Mouse (Mus musculus) midbrain, embryonic 16.5 days (tissue): ENCODE measurements around the gene Dmrt2. TPM values are rescaled to one million over a fixed set of nuclear protein-coding genes. Genes with fewer than 3 reads are reported as not detected.

ENCODE experiments used
- ATAC-seq: fragments of 200-750 bp; cut with Nextera tagmentation; 2 replicates; pipeline ENCODE4 v1.8.0; 2017; ENCODE audit warnings: moderate TSS enrichment
- H3K27ac ChIP-seq: fragments of 300-500 bp; sonication (generic); 2 replicates; pipeline ENCODE4 v1.5.1; 2014; ENCODE audit warnings: mild to moderate bottlenecking, low read length, mixed read lengths
- H3K27me3 ChIP-seq: fragments of 300-500 bp; sonication (generic); 2 replicates; pipeline ENCODE4 v1.6.1; 2014; ENCODE audit warnings: low read depth, low read length, mixed read lengths; ENCODE audit not compliant: control insufficient read depth, insufficient read depth
- H3K36me3 ChIP-seq: fragments of 300-500 bp; sonication (generic); 2 replicates; pipeline ENCODE4 v1.6.1; 2014; ENCODE audit warnings: mild to moderate bottlenecking, low read length, moderate library complexity, mixed read lengths; ENCODE audit not compliant: control insufficient read depth, insufficient read depth
- H3K4me1 ChIP-seq: fragments of 300-500 bp; sonication (generic); 2 replicates; pipeline ENCODE4 v1.6.1; 2014; ENCODE audit warnings: mild to moderate bottlenecking, low read length, mixed read lengths; ENCODE audit not compliant: control insufficient read depth, insufficient read depth
- H3K4me2 ChIP-seq: fragments of 300-500 bp; sonication (generic); 2 replicates; pipeline ENCODE4 v1.6.1; 2014; ENCODE audit warnings: mild to moderate bottlenecking, low read length, mixed read lengths
- H3K4me3 ChIP-seq: fragments of 300-500 bp; sonication (generic); 2 replicates; pipeline ENCODE4 v1.5.1; 2014; ENCODE audit warnings: low read depth, mild to moderate bottlenecking, low read length, moderate library complexity, mixed read lengths
- H3K9ac ChIP-seq: fragments of 300-500 bp; sonication (generic); 2 replicates; pipeline ENCODE4 v1.6.1; 2014; ENCODE audit warnings: low read depth, low read length, mixed read lengths
- H3K9me3 ChIP-seq: fragments of 300-500 bp; sonication (generic); replicated peaks from 2 replicates; pipeline ENCODE4 v1.6.1; 2014; ENCODE audit warnings: mild to moderate bottlenecking, low read length, mixed read lengths; ENCODE audit not compliant: control insufficient read depth, poor library complexity, severe bottlenecking
- WGBS: fragments of 180-500 bp; shearing (Covaris S2); extraction: QIAGEN DNeasy Blood & Tissue Kit; methylation state at CpG from one replicate; pipeline ENCODE4 v1.1.7; 2014; 5-methylcytosine and 5-hydroxymethylcytosine counted together
- polyA plus RNA-seq: library from polyadenylated mRNA; unstranded; fragments of >200 nt; fragmentation: Nextera tagmentation; extraction: Ambion mirVana; gene quantifications from 2 replicates; pipeline ENCODE4 v1.2.1, GENCODE M21; 2015

Gene Dmrt2
- polyA plus RNA-seq, 1 experiment from 2014 or later = 0.23 TPM

DNA sequence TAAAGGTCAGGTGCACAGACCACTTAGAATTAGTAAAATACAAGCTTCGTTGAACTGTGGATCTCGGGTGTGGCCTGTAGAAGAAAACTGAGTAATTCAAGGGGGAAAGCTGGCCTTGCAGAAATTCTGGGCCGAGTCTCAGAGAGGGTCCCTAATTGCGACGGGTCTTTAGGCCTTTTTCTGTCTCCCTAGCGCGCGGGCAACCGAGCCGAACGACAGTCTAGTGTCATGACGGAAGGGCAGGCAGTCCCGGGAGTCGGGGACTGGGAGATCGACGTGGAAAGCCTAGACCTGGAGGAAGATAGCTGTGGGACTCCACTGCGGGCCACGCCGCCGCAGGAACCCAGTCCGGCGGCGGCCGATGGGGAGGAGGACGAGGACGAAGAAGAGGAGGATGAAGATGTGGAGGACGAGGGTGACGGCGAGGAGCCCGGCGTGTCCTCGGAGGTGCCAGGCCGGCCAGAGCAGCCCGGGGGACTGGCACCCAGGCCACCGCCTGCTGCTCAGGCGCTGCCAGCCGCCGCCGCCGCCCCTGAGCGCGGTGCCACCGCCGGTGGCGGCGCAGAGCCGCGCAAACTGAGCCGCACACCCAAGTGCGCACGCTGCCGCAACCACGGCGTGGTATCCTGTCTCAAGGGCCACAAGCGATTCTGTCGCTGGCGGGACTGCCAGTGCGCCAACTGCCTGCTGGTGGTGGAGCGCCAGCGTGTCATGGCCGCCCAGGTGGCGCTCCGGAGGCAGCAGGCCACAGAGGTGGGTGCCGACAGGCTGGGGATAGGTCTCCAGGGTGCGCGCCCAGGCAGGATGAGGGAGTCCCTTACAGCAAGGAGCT is 1.2 kb downstream of the Dmrt2 start:
- H3K4me2 ChIP-seq = peak overlapping the region; percentile 63
- H3K4me3 ChIP-seq = peak overlapping the region; percentile 34
- 0 out of 2 replicates have a peak overlapping the region, but pooled peaks have one; percentile 20 for H3K9ac ChIP-seq
- under 1% methylated on average over 66 of the region's 66 CpGs for WGBS
- ATAC-seq = no peak
- H3K4me1 ChIP-seq = peaks cover 15% of the 10 kb centered on the region
- H3K36me3 ChIP-seq = no peaks in the 10 kb centered on the region
- no peaks in the 10 kb centered on the region; the same call in 1 of the 2 replicates for H3K9me3 ChIP-seq
- peaks cover 68% of the 10 kb centered on the region for H3K27me3 ChIP-seq
- no peak overlapping the region for H3K27ac ChIP-seq

DNA sequence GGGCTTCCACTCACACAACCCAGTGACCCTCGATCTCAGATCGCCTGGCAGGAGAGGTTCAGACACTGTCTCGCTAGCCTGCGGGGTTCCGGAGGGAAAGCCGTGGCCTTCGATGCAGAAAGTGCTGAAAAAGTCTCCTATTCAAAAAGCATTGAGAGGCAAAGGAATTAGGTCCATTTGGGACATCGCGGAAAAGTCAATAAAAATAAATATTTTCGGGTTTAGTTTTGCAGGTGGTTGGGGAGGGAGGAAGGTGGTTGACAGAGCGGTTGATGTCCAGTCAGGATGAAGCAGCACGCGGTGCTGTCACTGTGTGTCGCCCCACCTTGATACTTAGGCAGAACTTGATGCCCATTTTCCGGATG is 1.8 kb downstream of the Dmrt2 start:
- H3K4me1 ChIP-seq = peaks cover 15% of the 10 kb centered on the region

DNA sequence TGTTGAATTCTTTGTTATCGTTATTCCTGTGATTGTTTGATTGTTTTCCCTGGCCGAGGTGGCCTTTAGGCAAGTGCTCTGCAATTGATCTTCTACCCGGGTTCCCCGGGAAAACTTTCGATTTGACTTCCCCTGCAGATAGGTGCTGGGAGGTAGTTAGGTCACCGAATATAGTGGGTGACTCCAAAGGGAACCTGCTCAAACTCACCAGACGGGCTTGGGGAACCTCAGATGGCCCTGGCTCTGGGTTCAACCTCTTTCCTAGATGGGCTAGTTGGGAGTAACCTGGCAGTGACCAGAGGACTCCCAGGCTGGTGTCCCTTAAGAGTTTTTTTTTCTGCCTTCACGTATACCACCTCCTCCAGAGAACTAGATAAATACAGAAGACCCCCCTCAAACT is 2.5 kb downstream of the Dmrt2 start:
- H3K4me1 ChIP-seq = peaks cover 15% of the 10 kb centered on the region
- no peaks in the 10 kb centered on the region; the same call in 1 of the 2 replicates for H3K9me3 ChIP-seq
- H3K27me3 ChIP-seq = peaks cover 60% of the 10 kb centered on the region
- no peak overlapping the region for H3K4me3 ChIP-seq
- H3K9ac ChIP-seq = no peak overlapping the region
- WGBS = 2% methylated on average over 8 of the region's 8 CpGs
- H3K4me2 ChIP-seq = no peak overlapping the region
- H3K36me3 ChIP-seq = no peaks in the 10 kb centered on the region
- H3K27ac ChIP-seq = no peak overlapping the region
- no peak for ATAC-seq

More for the DNA sequence above, 1.8 kb downstream of the Dmrt2 start:
- no peaks in the 10 kb centered on the region for H3K36me3 ChIP-seq
- H3K27me3 ChIP-seq = peaks cover 63% of the 10 kb centered on the region
- peak overlapping the region; percentile 63 for H3K4me2 ChIP-seq
- H3K9me3 ChIP-seq = no peaks in the 10 kb centered on the region; the same call in 1 of the 2 replicates
- WGBS = 1% methylated on average over 15 of the region's 15 CpGs
- ATAC-seq = no peak
- H3K9ac ChIP-seq = no peak overlapping the region
- H3K4me3 ChIP-seq = peak overlapping the region; percentile 34
- no peak overlapping the region for H3K27ac ChIP-seq

DNA sequence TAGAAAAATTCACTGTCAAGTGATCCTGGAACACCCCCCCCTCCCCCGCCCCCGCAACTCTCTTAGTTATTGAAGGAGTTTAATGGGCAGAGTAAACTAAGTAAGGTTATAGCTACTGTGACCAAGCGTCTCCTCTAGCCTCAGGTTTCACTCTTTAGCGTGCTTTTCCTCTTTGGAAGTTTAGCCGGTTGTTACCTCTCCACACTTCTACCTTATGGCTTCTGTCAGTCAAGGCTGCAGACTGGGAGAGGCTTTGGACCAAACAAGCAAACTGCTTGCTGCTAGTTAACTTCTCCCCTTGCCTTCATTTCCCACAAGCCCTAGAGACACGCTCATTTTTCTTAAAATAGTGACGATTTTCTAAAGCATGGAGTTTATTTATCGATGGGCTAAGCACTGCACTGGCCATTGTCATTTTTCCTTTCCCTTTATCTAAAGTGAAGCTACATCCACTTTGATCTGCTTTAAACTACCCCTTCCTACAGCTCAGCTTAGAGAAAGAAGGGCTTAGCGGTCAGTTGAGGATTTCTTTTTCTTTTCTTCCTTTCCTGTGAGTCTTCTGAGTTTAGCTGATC is 3.7 kb downstream of the Dmrt2 start:
- H3K27ac ChIP-seq = no peak overlapping the region
- H3K36me3 ChIP-seq = no peaks in the 10 kb centered on the region
- ATAC-seq = no peak
- H3K4me2 ChIP-seq = no peak overlapping the region
- H3K4me1 ChIP-seq = peaks cover 15% of the 10 kb centered on the region
- H3K4me3 ChIP-seq = no peak overlapping the region
- WGBS = 6% methylated on average over 9 of the region's 9 CpGs
- peaks cover 56% of the 10 kb centered on the region for H3K27me3 ChIP-seq
- no peak overlapping the region for H3K9ac ChIP-seq
- H3K9me3 ChIP-seq = no peaks in the 10 kb centered on the region; the same call in 1 of the 2 replicates

DNA sequence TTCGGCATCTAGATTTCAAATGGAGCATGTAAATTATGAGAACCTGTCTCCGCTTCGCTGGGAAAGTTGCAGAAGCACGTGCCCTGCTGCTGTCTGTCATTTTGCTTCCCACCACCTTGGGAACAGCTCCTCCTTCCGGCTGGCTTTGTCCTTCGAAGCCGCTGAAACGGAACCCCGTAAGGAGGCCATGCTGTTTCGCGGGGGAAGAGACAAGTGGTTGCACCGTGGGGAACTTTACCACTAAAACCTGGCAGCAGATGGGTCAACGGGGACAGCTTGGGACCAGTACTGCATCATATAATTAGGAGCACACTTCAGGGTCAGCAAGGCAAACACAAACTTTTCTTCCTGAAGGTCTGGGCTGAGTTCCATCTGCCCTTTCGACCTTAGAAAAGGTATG is 26.6 kb downstream of the Dmrt2 start:
- Histone ChIP-seq H3K27me3 (no peaks in the 10 kb centered on the region), H3K9ac (no peak overlapping the region), H3K4me2 (no peak overlapping the region), H3K4me3 (no peak overlapping the region), H3K36me3 (no peaks in the 10 kb centered on the region), H3K27ac (no peak overlapping the region), H3K4me1 (no peaks in the 10 kb centered on the region), H3K9me3 (no peaks in the 10 kb centered on the region; the same call in 1 of the 2 replicates)
- no peak for ATAC-seq
- 77% methylated on average over 14 of the region's 14 CpGs for WGBS

DNA sequence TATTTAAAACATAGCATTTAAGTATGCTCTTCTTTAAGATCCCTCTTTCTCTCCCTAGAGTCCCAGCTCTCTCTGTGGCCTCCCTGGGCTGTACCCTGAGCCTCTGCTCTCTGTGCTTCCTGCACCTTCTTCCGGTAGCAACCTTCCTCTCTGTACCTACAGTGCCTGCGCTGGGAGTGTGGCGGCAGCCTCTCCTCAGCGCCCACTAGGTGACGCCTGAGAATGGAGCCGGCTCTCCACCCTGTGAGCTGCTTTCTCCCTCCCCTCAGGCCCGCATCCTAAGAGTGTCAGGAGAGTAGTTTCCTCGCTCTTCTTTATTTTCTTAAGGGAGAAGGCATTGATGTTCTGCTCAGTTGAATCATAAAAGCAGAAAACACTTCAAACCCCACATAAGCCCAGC is 41.2 kb downstream of the Dmrt2 start:
- Histone ChIP-seq H3K9me3 (no peaks in the 10 kb centered on the region), H3K4me2 (no peak overlapping the region), H3K4me3 (no peak overlapping the region), H3K9ac (no peak overlapping the region), H3K36me3 (no peaks in the 10 kb centered on the region), H3K27me3 (no peaks in the 10 kb centered on the region), H3K27ac (no peak overlapping the region), H3K4me1 (no peaks in the 10 kb centered on the region)
- 9% methylated on average over 8 of the region's 8 CpGs for WGBS
- ATAC-seq = peak; percentile 85

DNA sequence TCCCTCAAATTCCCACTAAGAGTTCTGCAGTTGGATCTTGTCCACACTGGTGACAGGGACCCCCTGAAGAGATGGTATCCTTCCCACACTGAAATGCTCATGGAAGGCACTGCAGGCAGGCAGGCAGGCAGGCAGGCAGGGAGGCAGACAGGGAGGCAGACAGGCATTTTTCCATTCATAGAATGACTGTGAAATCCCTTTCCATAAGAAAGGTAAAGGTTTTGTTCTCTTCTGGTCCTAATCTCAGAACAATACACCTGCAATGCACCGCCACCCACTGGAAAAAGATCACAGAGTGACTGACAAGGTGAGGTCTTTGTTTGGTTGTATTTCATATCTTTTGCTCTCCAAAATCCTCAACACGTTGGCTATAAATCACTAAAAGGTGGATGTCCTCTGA is 42.7 kb downstream of the Dmrt2 start:
- WGBS = 46% methylated on average over 2 of the region's 2 CpGs
- Histone ChIP-seq H3K27ac (no peak overlapping the region), H3K4me1 (no peaks in the 10 kb centered on the region), H3K9ac (no peak overlapping the region), H3K4me3 (no peak overlapping the region), H3K4me2 (no peak overlapping the region), H3K9me3 (no peaks in the 10 kb centered on the region), H3K27me3 (no peaks in the 10 kb centered on the region), H3K36me3 (no peaks in the 10 kb centered on the region)
- ATAC-seq = no peak

DNA sequence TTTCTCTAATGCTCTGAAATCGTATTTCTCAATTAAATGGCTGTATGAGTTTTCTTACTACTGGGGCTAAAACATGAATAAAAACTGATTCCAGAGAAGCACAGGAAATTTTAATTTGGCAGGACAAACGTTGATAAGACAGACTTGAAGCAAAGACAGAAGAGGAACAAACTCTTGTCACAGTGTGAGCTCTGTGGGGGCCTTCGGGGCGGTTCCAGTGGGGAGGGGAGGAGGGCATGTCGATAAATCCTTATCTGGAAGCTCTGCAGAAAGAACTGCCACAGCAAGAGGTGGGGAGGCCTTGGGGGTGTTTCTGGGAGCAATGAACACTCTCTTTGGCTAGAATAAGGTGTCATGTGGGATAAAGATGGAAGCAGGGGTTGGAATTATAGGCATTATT is 50.4 kb downstream of the Dmrt2 start:
- 52% methylated on average over 5 of the region's 5 CpGs for WGBS
- no peaks in the 10 kb centered on the region for H3K9me3 ChIP-seq
- H3K36me3 ChIP-seq = no peaks in the 10 kb centered on the region

More for the DNA sequence above, 50.4 kb downstream of the Dmrt2 start:
- no peak overlapping the region for H3K4me3 ChIP-seq
- ATAC-seq = no peak
- no peak overlapping the region for H3K9ac ChIP-seq
- H3K4me1 ChIP-seq = no peaks in the 10 kb centered on the region
- H3K4me2 ChIP-seq = no peak overlapping the region
- no peaks in the 10 kb centered on the region for H3K27me3 ChIP-seq
- H3K27ac ChIP-seq = no peak overlapping the region
